Mouse (Mus musculus): ENCODE measurements around the gene Pptc7.

- TF ChIP-seq POLR2A (IDR thresholded peaks at IDR 0.05; ENCODE audit: extremely low read depth, insufficient read depth, low read length) (no peak), CTCF (IDR thresholded peaks at IDR 0.05; ENCODE audit: extremely low read depth, insufficient read depth, low read length) (no peak)
Observed at GRCm38 (mm10) chr5:122306536-122306935, 22.4 kb downstream of the Pptc7 start.

Data from cortical plate, adult 2 months (tissue).